Mouse (Mus musculus): ENCODE measurements at regions not wholly inside any gene's neighbourhood (a gene's known extent, or its start where the extent isn't known, plus 50 kb on each side); places are given as distances from the start of the nearest gene placed in this dataset.

DNA sequence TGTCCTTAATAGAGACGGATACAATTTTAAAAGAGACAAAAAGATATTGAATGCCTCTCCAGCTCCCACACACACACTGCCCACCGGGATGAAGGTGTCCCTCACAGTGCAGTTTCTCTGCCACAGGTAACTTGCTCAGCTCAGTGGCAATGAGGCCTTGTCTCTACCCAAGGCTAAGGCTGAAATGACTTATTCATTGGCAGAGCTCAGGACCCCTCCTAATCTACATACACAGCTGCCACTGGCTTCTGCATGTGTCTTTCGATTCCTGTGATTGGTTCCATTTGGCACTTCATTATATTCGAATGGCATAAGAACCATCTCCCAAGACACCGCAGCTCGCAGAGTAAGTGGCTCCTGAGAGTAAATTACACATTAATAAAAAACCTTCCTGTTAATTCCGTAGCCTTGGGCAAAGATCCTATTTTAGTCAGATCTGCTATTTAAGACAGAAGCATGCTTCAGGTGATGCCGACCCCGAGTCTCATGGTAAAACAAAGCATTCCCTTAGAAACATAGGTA lies 122.2 kb downstream of the Rap2a start:
- DNase-seq, result peak; percentile 57
- Histone ChIP-seq H3K27me3 (ENCODE audit: control insufficient read depth, insufficient read depth, low read length) (no peaks in the 10 kb centered on the region), H3K9ac (replicated peaks; ENCODE audit: low read length) (no peak overlapping the region), H3K4me2 (ENCODE audit: low read length) (no peak overlapping the region), H3K27ac (replicated peaks; ENCODE audit: low read depth, low read length) (no peak overlapping the region), H3K4me1 (ENCODE audit: control insufficient read depth, insufficient read depth, low read length) (no peaks in the 10 kb centered on the region), H3K9me3 (ENCODE audit: control insufficient read depth, low read length) (no peaks in the 10 kb centered on the region), H3K36me3 (ENCODE audit: control insufficient read depth, insufficient read depth, low read length) (no peaks in the 10 kb centered on the region), H3K4me3 (replicated peaks; ENCODE audit: low read depth, low read length) (no peak overlapping the region)
- ATAC-seq (ENCODE audit: low FRiP score, low TSS enrichment), result no peak; the same call in 1 of the 2 replicates
- 66% methylated on average over 9 of the region's 9 CpGs for WGBS

DNA sequence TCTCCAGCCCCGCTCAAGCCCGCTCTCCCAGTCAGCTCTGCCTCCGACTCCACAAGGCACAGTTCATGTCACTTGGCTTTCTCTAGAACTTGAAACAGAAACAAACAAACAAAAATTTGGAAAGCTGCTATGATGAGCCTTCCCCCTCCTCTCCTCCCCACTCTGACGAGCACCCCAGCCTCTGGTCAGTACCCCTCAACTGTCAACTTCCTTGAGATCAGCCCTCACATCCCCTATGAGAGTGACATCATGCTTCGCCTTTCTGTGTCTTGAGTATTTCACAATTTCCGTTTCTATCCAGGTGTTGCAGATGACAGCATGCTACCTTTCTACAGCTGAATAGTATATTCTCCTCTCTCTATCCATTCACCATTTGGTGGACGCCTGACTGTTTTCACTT lies 123.3 kb downstream of the Rap2a start:
- Histone ChIP-seq H3K4me1 (ENCODE audit: control insufficient read depth, insufficient read depth, low read length) (no peaks in the 10 kb centered on the region), H3K27me3 (ENCODE audit: control insufficient read depth, insufficient read depth, low read length) (no peaks in the 10 kb centered on the region), H3K9me3 (ENCODE audit: control insufficient read depth, low read length) (no peaks in the 10 kb centered on the region), H3K9ac (replicated peaks; ENCODE audit: low read length) (no peak overlapping the region), H3K27ac (replicated peaks; ENCODE audit: low read depth, low read length) (no peak overlapping the region), H3K4me2 (ENCODE audit: low read length) (no peak overlapping the region), H3K36me3 (ENCODE audit: control insufficient read depth, insufficient read depth, low read length) (no peaks in the 10 kb centered on the region), H3K4me3 (replicated peaks; ENCODE audit: low read depth, low read length) (no peak overlapping the region)
- DNase-seq, result no peak
- ATAC-seq (ENCODE audit: low FRiP score, low TSS enrichment), result no peak
- WGBS, result 96% methylated on average over 7 of the region's 7 CpGs

DNA sequence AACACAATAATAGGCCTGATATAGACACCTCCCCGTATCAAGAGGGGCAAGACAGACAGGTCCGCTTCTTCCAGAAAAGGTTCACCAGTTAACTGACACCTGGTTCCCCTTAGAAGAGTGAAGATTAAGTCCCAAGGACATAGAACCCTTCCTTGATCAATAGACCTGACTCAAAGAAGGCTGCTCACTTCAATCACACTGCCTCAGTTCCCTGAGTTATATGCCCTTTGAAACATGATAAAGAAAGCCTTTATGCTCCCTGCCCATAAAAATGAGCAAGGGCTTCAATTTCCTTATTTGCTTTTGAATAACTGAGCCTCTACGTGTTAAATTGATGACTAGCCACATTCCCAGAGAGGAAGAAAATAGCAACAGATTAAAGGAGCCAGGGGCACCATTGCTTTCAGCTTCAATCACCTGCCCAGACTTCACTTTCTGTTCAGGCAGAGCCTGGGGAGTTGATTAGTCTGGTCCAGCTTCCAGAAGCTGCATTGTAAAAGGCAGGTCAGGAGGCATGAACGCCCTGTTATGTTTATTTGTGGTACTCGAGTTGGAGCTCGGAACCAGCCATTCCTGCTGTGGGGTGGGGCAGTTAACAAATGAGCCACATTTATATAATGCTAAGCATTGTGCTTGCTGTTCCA lies 125.7 kb downstream of the Rap2a start:
- no peaks in the 10 kb centered on the region for H3K4me1 ChIP-seq (ENCODE audit: control insufficient read depth, insufficient read depth, low read length)
- H3K36me3 ChIP-seq (ENCODE audit: control insufficient read depth, insufficient read depth, low read length), result no peaks in the 10 kb centered on the region
- H3K9me3 ChIP-seq (ENCODE audit: control insufficient read depth, low read length), result no peaks in the 10 kb centered on the region
- ATAC-seq (ENCODE audit: low FRiP score, low TSS enrichment) (no peak), DNase-seq (no peak)
- WGBS, result 60% methylated on average over 6 of the region's 6 CpGs
- no peak overlapping the region for H3K4me2 ChIP-seq (ENCODE audit: low read length)
- H3K27me3 ChIP-seq (ENCODE audit: control insufficient read depth, insufficient read depth, low read length), result no peaks in the 10 kb centered on the region
- H3K4me3 ChIP-seq (replicated peaks; ENCODE audit: low read depth, low read length), result no peak overlapping the region
- H3K27ac ChIP-seq (replicated peaks; ENCODE audit: low read depth, low read length), result no peak overlapping the region
- no peak overlapping the region for H3K9ac ChIP-seq (replicated peaks; ENCODE audit: low read length)

GRCm38 (mm10) chr14:120607801-120608200 lies 129.6 kb downstream of the Rap2a start:
- ATAC-seq (ENCODE audit: low FRiP score, low TSS enrichment) (no peak), DNase-seq (no peak)
- 86% methylated on average over 3 of the region's 3 CpGs for WGBS
- no peak overlapping the region for H3K9ac ChIP-seq (replicated peaks; ENCODE audit: low read length)
- H3K4me2 ChIP-seq (ENCODE audit: low read length), result no peak overlapping the region
- H3K36me3 ChIP-seq (ENCODE audit: control insufficient read depth, insufficient read depth, low read length), result no peaks in the 10 kb centered on the region
- H3K4me1 ChIP-seq (ENCODE audit: control insufficient read depth, insufficient read depth, low read length), result no peaks in the 10 kb centered on the region
- H3K4me3 ChIP-seq (replicated peaks; ENCODE audit: low read depth, low read length), result no peak overlapping the region
- no peaks in the 10 kb centered on the region for H3K27me3 ChIP-seq (ENCODE audit: control insufficient read depth, insufficient read depth, low read length)
- H3K27ac ChIP-seq (replicated peaks; ENCODE audit: low read depth, low read length), result no peak overlapping the region
- H3K9me3 ChIP-seq (ENCODE audit: control insufficient read depth, low read length), result no peaks in the 10 kb centered on the region

- no peaks in the 10 kb centered on the region for H3K9me3 ChIP-seq (ENCODE audit: control insufficient read depth, low read length)
- no peak overlapping the region for H3K9ac ChIP-seq (replicated peaks; ENCODE audit: low read length)
- DNase-seq (no peak), ATAC-seq (ENCODE audit: low FRiP score, low TSS enrichment) (no peak)
- no peaks in the 10 kb centered on the region for H3K4me1 ChIP-seq (ENCODE audit: control insufficient read depth, insufficient read depth, low read length)
- no peak overlapping the region for H3K4me2 ChIP-seq (ENCODE audit: low read length)
- H3K27me3 ChIP-seq (ENCODE audit: control insufficient read depth, insufficient read depth, low read length), result no peaks in the 10 kb centered on the region
- 93% methylated on average over 1 of the region's 1 CpGs for WGBS
- H3K27ac ChIP-seq (replicated peaks; ENCODE audit: low read depth, low read length), result no peak overlapping the region
- H3K36me3 ChIP-seq (ENCODE audit: control insufficient read depth, insufficient read depth, low read length), result no peaks in the 10 kb centered on the region
- no peak overlapping the region for H3K4me3 ChIP-seq (replicated peaks; ENCODE audit: low read depth, low read length)
Measured at GRCm38 (mm10) chr14:120611311-120611710, 133.1 kb downstream of the Rap2a start.

DNA sequence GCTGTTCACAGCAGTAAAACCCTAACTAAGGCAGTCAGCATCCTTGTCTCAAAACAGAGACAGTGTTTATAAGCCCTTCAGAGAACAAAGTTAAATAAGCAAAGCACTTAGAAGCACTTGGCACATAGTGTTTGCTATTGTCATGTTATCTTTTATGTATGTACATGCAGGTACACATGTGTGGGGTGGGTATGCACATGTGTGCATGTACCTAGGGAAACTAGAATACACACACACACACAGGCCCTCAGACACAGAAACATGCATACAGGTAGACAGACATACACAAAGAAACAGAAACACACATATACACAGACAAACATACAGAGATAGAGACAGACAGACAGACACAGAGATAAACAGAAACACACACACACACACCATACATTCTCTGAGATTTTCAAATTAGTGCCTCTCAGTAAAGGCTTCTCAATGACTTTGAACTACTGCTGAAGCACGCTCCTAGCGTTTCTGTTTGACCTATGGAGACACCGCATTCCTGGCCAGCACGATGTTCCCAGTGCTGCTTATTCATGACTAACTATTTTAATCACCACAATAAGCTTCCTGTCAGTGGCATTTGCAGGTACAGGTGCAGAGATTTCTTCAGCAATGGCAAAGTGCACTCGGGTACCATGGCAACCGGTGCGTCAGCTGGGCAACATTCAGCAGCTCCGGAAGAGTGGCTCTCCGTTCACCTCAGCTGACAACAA lies 148.1 kb downstream of the Rap2a start:
- no peak overlapping the region for H3K4me2 ChIP-seq (ENCODE audit: low read length)
- H3K36me3 ChIP-seq (ENCODE audit: control insufficient read depth, insufficient read depth, low read length), result no peaks in the 10 kb centered on the region
- DNase-seq, result peak; percentile 82
- no peaks in the 10 kb centered on the region for H3K27me3 ChIP-seq (ENCODE audit: control insufficient read depth, insufficient read depth, low read length)
- no peak overlapping the region for H3K4me3 ChIP-seq (replicated peaks; ENCODE audit: low read depth, low read length)
- peak overlapping the region; percentile 84 for H3K27ac ChIP-seq (replicated peaks; ENCODE audit: low read depth, low read length)
- ATAC-seq (ENCODE audit: low FRiP score, low TSS enrichment), result peak; percentile 55; the same call in 1 of the 2 replicates
- 53% methylated on average over 9 of the region's 9 CpGs for WGBS
- no peaks in the 10 kb centered on the region for H3K9me3 ChIP-seq (ENCODE audit: control insufficient read depth, low read length)
- 0 out of 2 replicates have a peak, but pooled peaks cover 7% of the 10 kb centered on the region for H3K4me1 ChIP-seq (ENCODE audit: control insufficient read depth, insufficient read depth, low read length)
- H3K9ac ChIP-seq (replicated peaks; ENCODE audit: low read length), result no peak overlapping the region

DNA sequence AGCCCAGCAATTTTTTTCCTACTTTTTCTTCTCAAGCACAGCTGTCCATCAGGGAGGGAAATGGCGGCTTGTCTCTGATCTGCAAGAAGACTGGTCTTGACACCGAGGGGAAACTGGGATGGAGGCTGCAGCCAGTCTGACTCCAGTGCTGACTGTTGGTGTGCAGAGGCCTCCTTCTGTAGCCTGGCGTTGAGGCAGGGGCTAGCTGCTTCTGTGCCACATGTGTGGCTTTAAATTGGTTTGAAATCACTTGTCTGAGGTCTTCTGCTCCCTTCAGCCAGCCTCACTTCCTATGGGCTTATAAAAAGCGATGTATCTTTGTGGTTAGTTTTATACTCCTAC lies 148.7 kb downstream of the Rap2a start:
- H3K27ac ChIP-seq (replicated peaks; ENCODE audit: low read depth, low read length), result peak overlapping the region; percentile 84
- DNase-seq, result no peak
- H3K4me3 ChIP-seq (replicated peaks; ENCODE audit: low read depth, low read length), result no peak overlapping the region
- H3K9ac ChIP-seq (replicated peaks; ENCODE audit: low read length), result no peak overlapping the region
- no peaks in the 10 kb centered on the region for H3K9me3 ChIP-seq (ENCODE audit: control insufficient read depth, low read length)
- H3K27me3 ChIP-seq (ENCODE audit: control insufficient read depth, insufficient read depth, low read length), result no peaks in the 10 kb centered on the region
- no peak overlapping the region for H3K4me2 ChIP-seq (ENCODE audit: low read length)
- ATAC-seq (ENCODE audit: low FRiP score, low TSS enrichment), result 0 out of 2 replicates have a peak, but pooled peaks have one; percentile 6
- 61% methylated on average over 4 of the region's 4 CpGs for WGBS
- H3K36me3 ChIP-seq (ENCODE audit: control insufficient read depth, insufficient read depth, low read length), result no peaks in the 10 kb centered on the region
- 0 out of 2 replicates have a peak, but pooled peaks cover 7% of the 10 kb centered on the region for H3K4me1 ChIP-seq (ENCODE audit: control insufficient read depth, insufficient read depth, low read length)

DNA sequence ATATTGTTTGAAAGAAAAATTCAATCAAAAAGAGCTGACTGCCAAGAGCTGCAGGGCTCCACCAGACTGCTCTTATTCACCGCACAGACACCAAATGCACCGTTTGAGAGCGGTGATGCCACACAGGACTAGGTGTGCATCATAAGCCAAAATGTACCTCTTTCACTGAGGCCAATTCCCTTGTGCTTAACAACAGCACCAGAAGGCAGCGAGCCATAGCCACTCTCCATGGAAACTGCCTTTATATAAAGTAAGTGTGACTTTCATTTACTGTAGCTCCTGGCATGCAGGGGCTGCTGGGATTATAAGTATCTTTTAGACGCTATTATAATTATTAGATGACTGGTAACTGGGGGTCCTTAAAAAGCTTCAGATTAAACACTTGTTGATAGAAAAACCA lies 154.5 kb downstream of the Rap2a start:
- Histone ChIP-seq H3K4me2 (ENCODE audit: low read length) (no peak overlapping the region), H3K9ac (replicated peaks; ENCODE audit: low read length) (no peak overlapping the region), H3K4me1 (ENCODE audit: control insufficient read depth, insufficient read depth, low read length) (no peaks in the 10 kb centered on the region), H3K36me3 (ENCODE audit: control insufficient read depth, insufficient read depth, low read length) (no peaks in the 10 kb centered on the region), H3K27me3 (ENCODE audit: control insufficient read depth, insufficient read depth, low read length) (no peaks in the 10 kb centered on the region), H3K4me3 (replicated peaks; ENCODE audit: low read depth, low read length) (no peak overlapping the region), H3K9me3 (ENCODE audit: control insufficient read depth, low read length) (no peaks in the 10 kb centered on the region), H3K27ac (replicated peaks; ENCODE audit: low read depth, low read length) (no peak overlapping the region)
- 75% methylated on average over 5 of the region's 5 CpGs for WGBS
- DNase-seq (peak; percentile 7), ATAC-seq (ENCODE audit: low FRiP score, low TSS enrichment) (no peak)
